Mouse (Mus musculus) MEL (cell line): ENCODE results near the gene Frmd4b. TPM values are rescaled to one million over a fixed set of nuclear protein-coding genes. Genes with fewer than 3 reads are reported as not detected.

Source experiments
- DNase-seq: peaks from one replicate; pipeline ENCODE4 v3.0.0; 2011; ENCODE audit warnings: low read depth, low spot score
- H3K27ac ChIP-seq: 2 replicates; pipeline ENCODE4 v1.5.1; 2012; ENCODE audit warnings: low read depth, mild to moderate bottlenecking, control low read depth, low read length, moderate library complexity; ENCODE audit not compliant: control insufficient read depth
- H3K27me3 ChIP-seq, 2 experiments: fragments of 150-350 bp in 1 of 2; sonication (generic) in 1 of 2; 2 replicates each; pipeline ENCODE4 v1.6.1; 2012; ENCODE audit warnings: low read length in 2 of 2, mild to moderate bottlenecking in 2 of 2, improper control_type of control experiment in 1 of 2, moderate library complexity in 1 of 2; ENCODE audit not compliant: insufficient read depth in 2 of 2, control insufficient read depth in 1 of 2
- H3K36me3 ChIP-seq, 2 experiments: 2 replicates each; pipeline ENCODE4 v1.6.1; 2012 to 2014; ENCODE audit warnings: low read length in 2 of 2, improper control_type of control experiment in 1 of 2, inconsistent platforms in 1 of 2, mild to moderate bottlenecking in 1 of 2; ENCODE audit not compliant: insufficient read depth in 2 of 2, control insufficient read depth in 1 of 2
- H3K4me1 ChIP-seq, 2 experiments: fragments of 150-350 bp in 1 of 2; sonication (generic) in 1 of 2; 2 replicates each; pipeline ENCODE4 v1.6.1; 2012; ENCODE audit warnings: low read length in 2 of 2, improper control_type of control experiment in 1 of 2, mild to moderate bottlenecking in 1 of 2; ENCODE audit not compliant: insufficient read depth in 2 of 2, control insufficient read depth in 1 of 2
- H3K4me3 ChIP-seq, 2 experiments: fragments of 150-350 bp in 1 of 2; sonication (generic) in 1 of 2; 2 replicates each; pipeline ENCODE4 v1.5.1; 2012; ENCODE audit warnings: low read depth in 2 of 2, low read length in 2 of 2, mild to moderate bottlenecking in 2 of 2, moderate library complexity in 2 of 2, control low read depth in 1 of 2, improper control_type of control experiment in 1 of 2; ENCODE audit not compliant: control insufficient read depth in 1 of 2, insufficient read depth in 1 of 2
- H3K79me2 ChIP-seq: 2 replicates; pipeline ENCODE4 v1.6.1; 2012; ENCODE audit warnings: mild to moderate bottlenecking, low read length, moderate library complexity; ENCODE audit not compliant: control insufficient read depth, poor library complexity, insufficient read depth
- H3K9ac ChIP-seq: 2 replicates; pipeline ENCODE4 v1.6.1; 2012; ENCODE audit warnings: low read depth, mild to moderate bottlenecking, control low read depth, low read length, moderate library complexity; ENCODE audit not compliant: control insufficient read depth, poor library complexity, severe bottlenecking
- H3K9me3 ChIP-seq: fragments of 150-350 bp; sonication (generic); replicated peaks from 2 replicates; pipeline ENCODE4 v1.6.1; 2012; ENCODE audit warnings: mild to moderate bottlenecking, low read length, improper control_type of control experiment, moderate library complexity; ENCODE audit not compliant: insufficient read depth
- CHD1 ChIP-seq: IDR thresholded peaks from 2 replicates; pipeline ENCODE4 v1.6.1; 2012; ENCODE audit warnings: low read depth, mild to moderate bottlenecking, inconsistent platforms, low read length, improper control_type of control experiment
- CHD2 ChIP-seq: IDR thresholded peaks from 2 replicates; pipeline ENCODE4 v1.6.1; 2011; ENCODE audit warnings: low read length, improper control_type of control experiment
- ELF1 ChIP-seq: IDR thresholded peaks from 2 replicates; pipeline ENCODE4 v1.6.1; 2014; ENCODE audit warnings: low read depth, mild to moderate bottlenecking, inconsistent platforms, low read length, improper control_type of control experiment, moderate library complexity
- EP300 ChIP-seq, 2 experiments: IDR thresholded peaks; 2 replicates each; pipeline ENCODE4 v1.6.1; 2011; ENCODE audit warnings: improper control_type of control experiment in 2 of 2, low read length in 2 of 2, low read depth in 1 of 2, mild to moderate bottlenecking in 1 of 2
- GATA1 ChIP-seq: IDR thresholded peaks from 2 replicates; pipeline ENCODE4 v1.6.1; 2011; ENCODE audit warnings: low read depth, low read length, improper control_type of control experiment
- HCFC1 ChIP-seq: IDR thresholded peaks from 2 replicates; pipeline ENCODE4 v1.6.1; 2012; ENCODE audit warnings: low read depth, mild to moderate bottlenecking, inconsistent platforms, low read length, improper control_type of control experiment, moderate library complexity
- JUND ChIP-seq: IDR thresholded peaks from 2 replicates; pipeline ENCODE4 v1.6.1; 2011; ENCODE audit warnings: low read depth, mild to moderate bottlenecking, improper control_type of control experiment, low read length
- KAT2A ChIP-seq: conservative IDR thresholded peaks from 2 replicates; pipeline ENCODE4 v1.6.1; 2012; ENCODE audit warnings: low read depth, low read length, improper control_type of control experiment, inconsistent platforms
- MAFK ChIP-seq: IDR thresholded peaks from 2 replicates; pipeline ENCODE4 v1.6.1; 2011; ENCODE audit warnings: low read depth, mild to moderate bottlenecking, low read length, improper control_type of control experiment, borderline replicate concordance
- MAX ChIP-seq: IDR thresholded peaks from 2 replicates; pipeline ENCODE4 v1.6.1; 2011; ENCODE audit warnings: low read length, improper control_type of control experiment
- MAZ ChIP-seq: IDR thresholded peaks from 2 replicates; pipeline ENCODE4 v1.6.1; 2012; ENCODE audit warnings: low read depth, mild to moderate bottlenecking, inconsistent platforms, low read length, improper control_type of control experiment
- NRF1 ChIP-seq: IDR thresholded peaks from 2 replicates; pipeline ENCODE4 v1.6.1; 2014; ENCODE audit warnings: low read depth, mild to moderate bottlenecking, inconsistent platforms, low read length, improper control_type of control experiment, moderate library complexity; ENCODE audit not compliant: poor library complexity, insufficient read depth, severe bottlenecking
- POLR2A ChIP-seq, 2 experiments: IDR thresholded peaks; 2 replicates each; pipeline ENCODE4 v1.6.1; 2011 to 2012; ENCODE audit warnings: low read length in 2 of 2, mild to moderate bottlenecking in 2 of 2, control low read depth in 1 of 2, improper control_type of control experiment in 1 of 2, low read depth in 1 of 2, moderate library complexity in 1 of 2; ENCODE audit not compliant: control insufficient read depth in 1 of 2, insufficient read depth in 1 of 2, poor library complexity in 1 of 2
- POLR2AphosphoS2 ChIP-seq: IDR thresholded peaks from 2 replicates; pipeline ENCODE4 v1.6.1; 2011; ENCODE audit warnings: low read length, improper control_type of control experiment
- POLR2AphosphoS5 ChIP-seq: IDR thresholded peaks from 2 replicates; pipeline ENCODE4 v1.6.1; 2012; ENCODE audit warnings: low read depth, borderline replicate concordance, mild to moderate bottlenecking, inconsistent platforms, low read length, moderate library complexity, mixed read lengths
- RAD21 ChIP-seq: IDR thresholded peaks from 2 replicates; pipeline ENCODE4 v1.6.1; 2011; ENCODE audit warnings: mild to moderate bottlenecking, low read depth, low read length, improper control_type of control experiment
- SMC3 ChIP-seq: IDR thresholded peaks from 2 replicates; pipeline ENCODE4 v1.6.1; 2011; ENCODE audit warnings: low read depth, low read length, improper control_type of control experiment
- TAL1 ChIP-seq: IDR thresholded peaks from 2 replicates; pipeline ENCODE4 v1.6.1; 2012; ENCODE audit warnings: mild to moderate bottlenecking, inconsistent platforms, low read length, moderate library complexity, mixed read lengths
- TCF12 ChIP-seq: IDR thresholded peaks from 2 replicates; pipeline ENCODE4 v1.6.1; 2014; ENCODE audit warnings: low read depth, mild to moderate bottlenecking, inconsistent platforms, low read length, improper control_type of control experiment, moderate library complexity
- UBTF ChIP-seq: IDR thresholded peaks from 2 replicates; pipeline ENCODE4 v1.6.1; 2012; ENCODE audit warnings: low read depth, mild to moderate bottlenecking, inconsistent platforms, low read length, improper control_type of control experiment, moderate library complexity, borderline replicate concordance; ENCODE audit not compliant: insufficient read depth
- USF2 ChIP-seq, 2 experiments: IDR thresholded peaks; 2 replicates each; pipeline ENCODE4 v1.6.1; 2011 to 2012; ENCODE audit warnings: improper control_type of control experiment in 2 of 2, low read length in 2 of 2, borderline replicate concordance in 1 of 2, inconsistent platforms in 1 of 2, low read depth in 1 of 2, mild to moderate bottlenecking in 1 of 2; ENCODE audit not compliant: insufficient read depth in 1 of 2
- ZNF384 ChIP-seq: IDR thresholded peaks from 2 replicates; pipeline ENCODE4 v1.6.1; 2012; ENCODE audit warnings: low read depth, mild to moderate bottlenecking, inconsistent platforms, low read length, improper control_type of control experiment
- polyA plus RNA-seq, 2 experiments: library from polyadenylated mRNA; stranded (reverse) in 1 of 2; unstranded in 1 of 2; fragments of >175 nt in 1 of 2; fragments of >200 nt in 1 of 2; gene quantifications; 2 replicates each; pipeline versions ENCODE4 v1.2.1 to v1.2.4; 2012; ENCODE audit warnings: low replicate concordance in 2 of 2, low read depth in 1 of 2; ENCODE audit not compliant: insufficient read length in 2 of 2, insufficient read depth in 1 of 2, missing spikeins in 1 of 2
- total RNA-seq: library from RNA; depleted of rRNA; stranded (reverse); fragments of 300-350 nt; gene quantifications from 2 replicates; pipeline ENCODE4 v1.2.3, GENCODE M21; 2012

Gene Frmd4b
- total and polyA plus RNA-seq, 3 experiments = 0.18 TPM; not detected in 2

GRCm38 (mm10) chr6:97310901-97311331 is 306.4 kb downstream of the Frmd4b start:
- no peak overlapping the region for H3K27ac ChIP-seq
- H3K9me3 ChIP-seq = no peaks in the 10 kb centered on the region
- H3K4me3 ChIP-seq = peak overlapping the region; percentile 60 to 86
- 0 out of 4 replicates have a peak, but pooled peaks cover 0 to 2% of the 10 kb centered on the region in 2 experiments for H3K27me3 ChIP-seq
- peaks cover 0 to 2% of the 10 kb centered on the region in 2 experiments; a peak in 1 of 4 replicates for H3K36me3 ChIP-seq
- no peak for TF ChIP-seq RAD21
- no peak for TF ChIP-seq ZNF384
- no peak for TF ChIP-seq POLR2AphosphoS5
- no peak for TF ChIP-seq MAZ
- TF ChIP-seq ELF1 = no peak
- no peak for TF ChIP-seq JUND
- no peak for TF ChIP-seq POLR2A (IDR thresholded peaks at IDR 0.05; ENCODE audit: control insufficient read depth in 1 of 2, insufficient read depth in 1 of 2, low read depth in 1 of 2, low read length in 2 of 2, poor library complexity in 1 of 2)
- no peak for TF ChIP-seq MAFK
- TF ChIP-seq, all 39 proteins: peak for 0
- peak overlapping the region; percentile 54; the same call in 1 of the 2 replicates for H3K9ac ChIP-seq
- H3K79me2 ChIP-seq = no peaks in the 10 kb centered on the region
- DNase-seq = peak; percentile 32
- peaks cover 0 to 4% of the 10 kb centered on the region in 2 experiments; a peak in 2 of 4 replicates for H3K4me1 ChIP-seq

GRCm38 (mm10) chr6:97309161-97309560 is 308.2 kb downstream of the Frmd4b start:
- no peaks in the 10 kb centered on the region for H3K9me3 ChIP-seq

GRCm38 (mm10) chr6:97308562-97308961 is 308.8 kb downstream of the Frmd4b start:
- H3K9me3 ChIP-seq = no peaks in the 10 kb centered on the region
- no peak overlapping the region for H3K9ac ChIP-seq
- no peaks in the 10 kb centered on the region for H3K79me2 ChIP-seq
- H3K4me1 ChIP-seq = peaks cover 0 to 4% of the 10 kb centered on the region in 2 experiments; a peak in 2 of 4 replicates
- TF ChIP-seq TCF12 (no peak), CHD2 (no peak), RAD21 (no peak), MAX (no peak), NRF1 (no peak), TAL1 (no peak), ZNF384 (no peak), KAT2A (no peak)
- no peak overlapping the region for H3K4me3 ChIP-seq
- H3K27me3 ChIP-seq = no peaks in the 10 kb centered on the region
- H3K36me3 ChIP-seq = peaks cover 0 to 2% of the 10 kb centered on the region in 2 experiments; a peak in 1 of 4 replicates
- H3K27ac ChIP-seq = no peak overlapping the region
- DNase-seq = no peak

More at GRCm38 (mm10) chr6:97309161-97309560, 308.2 kb downstream of the Frmd4b start:
- no peaks in the 10 kb centered on the region for H3K79me2 ChIP-seq
- no peaks in the 10 kb centered on the region for H3K27me3 ChIP-seq
- H3K4me3 ChIP-seq = no peak overlapping the region
- H3K36me3 ChIP-seq = peaks cover 0 to 2% of the 10 kb centered on the region in 2 experiments; a peak in 1 of 4 replicates
- peaks cover 0 to 4% of the 10 kb centered on the region in 2 experiments; a peak in 2 of 4 replicates for H3K4me1 ChIP-seq
- DNase-seq = no peak
- no peak overlapping the region for H3K27ac ChIP-seq
- no peak for TF ChIP-seq EP300 (IDR thresholded peaks at IDR 0.05; ENCODE audit: low read depth in 1 of 2, low read length in 2 of 2)
- no peak for TF ChIP-seq SMC3
- no peak for TF ChIP-seq USF2 (IDR thresholded peaks at IDR 0.05; ENCODE audit: borderline replicate concordance in 1 of 2, insufficient read depth in 1 of 2, low read depth in 1 of 2, low read length in 2 of 2)
- TF ChIP-seq UBTF = no peak
- no peak for TF ChIP-seq TAL1
- no peak for TF ChIP-seq CHD1
- TF ChIP-seq HCFC1 = no peak
- no peak for TF ChIP-seq NRF1
- TF ChIP-seq ZNF384 = no peak
- no peak for TF ChIP-seq MAFK
- TF ChIP-seq KAT2A = no peak
- no peak for TF ChIP-seq GATA1
- no peak for TF ChIP-seq POLR2AphosphoS2
- no peak overlapping the region for H3K9ac ChIP-seq
